Mouse (Mus musculus) lung, postnatal 0 days (tissue): ENCODE data around the gene Rock2. TPM values are rescaled to one million over a fixed set of nuclear protein-coding genes. Genes with fewer than 3 reads are reported as not detected.
A peak's percentile ranks its signal among the peaks of the same experiment; 100 is the strongest.

ENCODE experiments used
- ATAC-seq: fragments of 200-750 bp; cut with Nextera tagmentation; 2 replicates; pipeline ENCODE4 v1.8.0; 2017; ENCODE audit warnings: moderate library complexity
- DNase-seq: peaks from one replicate; pipeline ENCODE4 v3.0.0-alpha.2; 2016; ENCODE audit warnings: low spot score
- H3K27ac ChIP-seq: fragments of 300-500 bp; sonication (generic); 2 replicates; pipeline ENCODE4 v1.5.1; 2014; ENCODE audit warnings: antibody characterized with exemption, mild to moderate bottlenecking, low read length, mixed read lengths
- H3K27me3 ChIP-seq: fragments of 300-500 bp; sonication (generic); replicated peaks from 2 replicates; pipeline ENCODE4 v1.6.1; 2014; ENCODE audit warnings: low read length, mixed read lengths; ENCODE audit not compliant: insufficient read depth
- H3K36me3 ChIP-seq: fragments of 300-500 bp; sonication (generic); 2 replicates; pipeline ENCODE4 v1.6.1; 2014; ENCODE audit warnings: low read length, mixed read lengths; ENCODE audit not compliant: insufficient read depth
- H3K4me1 ChIP-seq: fragments of 300-500 bp; sonication (generic); 2 replicates; pipeline ENCODE4 v1.6.1; 2014; ENCODE audit warnings: antibody characterized with exemption, low read depth, low read length, mixed read lengths; ENCODE audit not compliant: insufficient read depth
- H3K4me2 ChIP-seq: fragments of 300-500 bp; sonication (generic); replicated peaks from 2 replicates; pipeline ENCODE4 v1.6.1; 2014; ENCODE audit warnings: low read depth, mild to moderate bottlenecking, low read length, moderate library complexity, mixed read lengths
- H3K4me3 ChIP-seq: fragments of 300-500 bp; sonication (generic); 2 replicates; pipeline ENCODE4 v1.5.1; 2014; ENCODE audit warnings: low read depth, low read length
- H3K9ac ChIP-seq: fragments of 300-500 bp; sonication (generic); replicated peaks from 2 replicates; pipeline ENCODE4 v1.6.1; 2014; ENCODE audit warnings: low read depth, mild to moderate bottlenecking
- H3K9me3 ChIP-seq: fragments of 300-500 bp; sonication (generic); 2 replicates; pipeline ENCODE4 v1.6.1; 2016; ENCODE audit warnings: low read length, mixed read lengths
- CTCF ChIP-seq: IDR thresholded peaks from 2 replicates; pipeline ENCODE4 v1.5.1; 2016; ENCODE audit warnings: antibody characterized with exemption, mild to moderate bottlenecking
- EP300 ChIP-seq: IDR thresholded peaks from 2 replicates; pipeline ENCODE4 v1.6.1; 2016; ENCODE audit warnings: antibody characterized with exemption, mild to moderate bottlenecking, control low read depth
- WGBS: fragments of 180-500 bp; shearing (Covaris S2); extraction: QIAGEN DNeasy Blood & Tissue Kit; methylation state at CpG from one replicate; pipeline ENCODE4 v1.1.7; 2014; 5-methylcytosine and 5-hydroxymethylcytosine counted together
- polyA plus RNA-seq: library from polyadenylated mRNA; unstranded; fragments of >200 nt; fragmentation: Nextera tagmentation; extraction: Ambion mirVana; gene quantifications from 2 replicates; pipeline ENCODE4 v1.2.1, GENCODE M21; 2015

Gene Rock2
- polyA plus RNA-seq, 1 experiment from 2014 or later, result 18.2 TPM

DNA sequence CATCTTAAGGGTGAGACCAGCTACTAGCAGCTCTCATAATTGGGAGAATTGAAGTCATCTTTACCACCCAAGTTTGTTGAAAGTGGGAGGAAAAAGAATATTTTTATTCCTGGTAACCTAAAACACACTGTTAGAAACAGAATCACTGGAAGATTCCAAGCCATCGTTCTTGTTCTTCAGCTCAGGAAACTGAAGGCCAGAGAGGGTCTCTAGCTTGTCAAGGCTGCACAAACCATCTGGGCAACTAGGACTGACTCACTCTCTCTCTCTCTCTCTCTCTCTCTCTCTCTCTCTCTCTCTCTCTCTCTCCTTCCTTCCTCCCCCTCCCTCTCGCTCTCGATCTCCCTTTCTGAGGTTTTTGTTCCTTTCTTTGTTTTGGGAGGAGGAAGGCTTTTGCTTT, 33.7 kb upstream of the Rock2 start:
- WGBS, result 42% methylated on average over 3 of the region's 3 CpGs
- no peak overlapping the region for H3K27ac ChIP-seq
- no peak for DNase-seq
- H3K4me1 ChIP-seq, result peaks cover 4% of the 10 kb centered on the region; the same call in 1 of the 2 replicates
- H3K27me3 ChIP-seq, result no peaks in the 10 kb centered on the region
- no peak for ATAC-seq
- no peak for TF ChIP-seq EP300
- TF ChIP-seq CTCF, result no peak
- no peaks in the 10 kb centered on the region for H3K36me3 ChIP-seq
- no peak overlapping the region for H3K4me3 ChIP-seq
- H3K4me2 ChIP-seq, result no peak overlapping the region
- no peaks in the 10 kb centered on the region for H3K9me3 ChIP-seq
- no peak overlapping the region for H3K9ac ChIP-seq

DNA sequence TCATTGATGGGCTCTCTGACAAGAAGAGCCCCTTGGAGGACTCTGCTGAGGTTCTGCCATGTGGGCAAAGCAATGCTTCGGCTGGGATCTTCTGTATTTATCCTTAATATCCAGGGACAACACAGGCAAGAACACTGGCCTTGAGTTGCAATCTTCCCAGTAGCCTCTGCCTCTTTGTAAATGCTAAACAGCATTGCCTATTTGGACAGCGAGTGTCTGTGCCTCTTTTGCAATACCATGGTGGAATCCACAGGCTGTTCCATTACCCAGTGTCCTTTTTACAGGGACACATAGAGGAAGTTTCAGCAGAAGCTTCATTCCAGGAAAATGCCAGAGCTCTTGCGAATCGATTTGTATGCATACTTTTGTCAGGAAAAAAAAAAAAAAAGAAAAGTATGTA, 30.2 kb upstream of the Rock2 start:
- peak; percentile 86 for TF ChIP-seq EP300
- no peak for TF ChIP-seq CTCF
- H3K9ac ChIP-seq, result no peak overlapping the region
- H3K4me3 ChIP-seq, result no peak overlapping the region
- peak; percentile 68 for ATAC-seq
- H3K4me1 ChIP-seq, result peaks cover 14% of the 10 kb centered on the region; the same call in 1 of the 2 replicates
- H3K27me3 ChIP-seq, result no peaks in the 10 kb centered on the region
- peak; percentile 86 for DNase-seq
- no peaks in the 10 kb centered on the region for H3K36me3 ChIP-seq
- H3K27ac ChIP-seq, result no peak overlapping the region; the same call in 1 of the 2 replicates
- no peaks in the 10 kb centered on the region for H3K9me3 ChIP-seq
- 46% methylated on average over 4 of the region's 4 CpGs for WGBS
- H3K4me2 ChIP-seq, result no peak overlapping the region

DNA sequence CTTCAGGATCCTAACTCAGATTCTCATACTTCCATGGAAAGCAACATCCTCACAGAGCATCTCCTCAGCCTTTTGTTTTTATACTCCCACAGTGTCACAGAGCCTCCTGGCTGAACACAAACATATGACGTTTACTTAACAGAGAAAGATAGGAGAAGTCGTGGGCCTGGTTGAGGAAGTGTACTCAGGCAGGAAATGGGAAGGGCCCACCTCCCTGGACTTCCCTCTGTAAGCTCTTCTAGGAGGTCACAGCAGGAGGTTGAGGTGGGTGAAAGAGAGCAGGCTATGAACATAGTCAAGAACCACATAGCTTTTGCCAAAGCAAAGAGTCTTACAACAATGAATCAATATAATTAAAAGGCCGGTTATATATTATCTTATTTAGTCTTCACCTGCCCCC, 28.8 kb upstream of the Rock2 start:
- no peak overlapping the region for H3K4me2 ChIP-seq
- WGBS, result 26% methylated on average over 3 of the region's 3 CpGs
- H3K4me1 ChIP-seq, result peaks cover 28% of the 10 kb centered on the region; the same call in 1 of the 2 replicates
- no peak overlapping the region for H3K27ac ChIP-seq
- ATAC-seq (peak; percentile 18; the same call in 1 of the 2 replicates), DNase-seq (peak; percentile 75)
- H3K27me3 ChIP-seq, result no peaks in the 10 kb centered on the region
- H3K9me3 ChIP-seq, result no peaks in the 10 kb centered on the region
- H3K4me3 ChIP-seq, result no peak overlapping the region
- no peak; the same call in 1 of the 2 replicates for TF ChIP-seq EP300
- no peak for TF ChIP-seq CTCF
- H3K9ac ChIP-seq, result no peak overlapping the region
- no peaks in the 10 kb centered on the region for H3K36me3 ChIP-seq

DNA sequence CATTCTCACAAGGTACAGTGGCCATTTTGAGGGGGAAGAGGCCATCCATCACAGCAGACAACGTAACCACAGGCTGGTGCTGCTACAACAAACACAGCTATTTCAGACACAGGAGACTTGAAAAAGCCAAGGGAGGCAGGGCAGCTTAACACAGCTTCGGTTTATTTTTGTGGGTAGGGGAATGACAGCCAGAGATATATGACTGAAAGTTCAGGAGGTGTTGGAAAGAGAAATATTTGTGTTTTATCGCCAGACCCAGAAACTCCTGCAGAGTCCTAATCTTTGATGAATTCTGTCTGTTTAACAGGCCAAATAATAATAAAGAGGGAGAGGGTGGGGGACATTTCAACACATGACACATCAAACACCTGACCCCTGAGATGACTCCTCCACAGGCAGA, 28.2 kb upstream of the Rock2 start:
- Histone ChIP-seq H3K4me3 (no peak overlapping the region), H3K4me1 (peaks cover 32% of the 10 kb centered on the region; the same call in 1 of the 2 replicates), H3K9ac (no peak overlapping the region), H3K9me3 (no peaks in the 10 kb centered on the region), H3K27ac (no peak overlapping the region), H3K4me2 (no peak overlapping the region), H3K27me3 (no peaks in the 10 kb centered on the region), H3K36me3 (no peaks in the 10 kb centered on the region)
- 23% methylated on average over 3 of the region's 3 CpGs for WGBS
- DNase-seq (no peak), ATAC-seq (no peak)
- TF ChIP-seq CTCF (no peak), EP300 (no peak)

DNA sequence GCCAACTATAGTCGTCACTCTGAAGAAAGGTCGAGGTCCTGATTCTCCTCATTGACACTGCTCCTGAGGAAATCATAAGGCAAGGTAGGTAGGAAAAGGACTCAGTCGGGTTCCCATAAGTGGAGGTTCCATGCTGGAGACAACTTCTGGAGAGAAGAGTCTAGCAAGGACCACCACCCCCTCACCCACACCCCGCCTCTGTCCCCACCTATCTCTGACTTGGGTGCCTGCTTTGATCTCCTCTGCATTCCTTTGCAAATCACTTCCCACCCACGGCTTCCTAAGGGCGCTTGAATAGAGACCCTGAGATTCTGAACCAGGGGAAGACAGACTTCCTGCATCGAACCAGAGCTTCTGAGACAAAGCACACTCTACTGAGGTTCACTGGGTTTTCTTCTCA, 27.4 kb upstream of the Rock2 start:
- peaks cover 32% of the 10 kb centered on the region; the same call in 1 of the 2 replicates for H3K4me1 ChIP-seq
- 52% methylated on average over 7 of the region's 7 CpGs for WGBS
- H3K4me3 ChIP-seq, result no peak overlapping the region
- no peaks in the 10 kb centered on the region for H3K9me3 ChIP-seq
- no peak for ATAC-seq
- no peaks in the 10 kb centered on the region for H3K27me3 ChIP-seq
- H3K4me2 ChIP-seq, result no peak overlapping the region
- H3K36me3 ChIP-seq, result no peaks in the 10 kb centered on the region
- no peak for DNase-seq
- no peak overlapping the region for H3K27ac ChIP-seq
- no peak for TF ChIP-seq EP300
- no peak for TF ChIP-seq CTCF
- no peak overlapping the region for H3K9ac ChIP-seq

DNA sequence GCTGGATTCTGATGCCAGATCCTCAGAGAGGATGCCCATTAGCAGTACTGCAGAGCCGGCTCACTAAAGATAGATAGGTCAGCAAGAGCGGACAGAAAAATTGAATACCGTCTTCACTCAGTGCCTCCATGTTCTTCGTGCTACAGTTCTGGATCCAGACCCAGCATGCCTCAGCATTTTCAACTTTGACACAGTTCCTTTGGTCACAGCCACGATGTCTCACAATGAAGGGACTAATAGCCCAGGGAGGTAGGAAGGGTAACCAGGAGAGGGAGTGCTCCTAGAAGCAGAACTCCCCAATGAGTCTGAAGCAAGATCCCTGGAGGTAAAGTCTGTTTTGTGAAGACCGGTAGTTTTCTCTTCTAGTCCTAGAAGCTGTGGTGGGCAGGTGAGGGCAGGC, 26.1 kb upstream of the Rock2 start:
- peak overlapping the region; percentile 93 for H3K27ac ChIP-seq
- no peak for TF ChIP-seq EP300
- TF ChIP-seq CTCF, result no peak
- H3K4me2 ChIP-seq, result no peak overlapping the region
- DNase-seq (no peak), ATAC-seq (no peak)
- H3K27me3 ChIP-seq, result no peaks in the 10 kb centered on the region
- no peak overlapping the region for H3K4me3 ChIP-seq
- no peaks in the 10 kb centered on the region for H3K36me3 ChIP-seq
- peaks cover 40% of the 10 kb centered on the region for H3K4me1 ChIP-seq
- WGBS, result 77% methylated on average over 6 of the region's 6 CpGs
- no peak overlapping the region for H3K9ac ChIP-seq
- no peaks in the 10 kb centered on the region for H3K9me3 ChIP-seq
